8 mouse cellular contexts compared by ENCODE assay signal in the genomic region with DNA sequence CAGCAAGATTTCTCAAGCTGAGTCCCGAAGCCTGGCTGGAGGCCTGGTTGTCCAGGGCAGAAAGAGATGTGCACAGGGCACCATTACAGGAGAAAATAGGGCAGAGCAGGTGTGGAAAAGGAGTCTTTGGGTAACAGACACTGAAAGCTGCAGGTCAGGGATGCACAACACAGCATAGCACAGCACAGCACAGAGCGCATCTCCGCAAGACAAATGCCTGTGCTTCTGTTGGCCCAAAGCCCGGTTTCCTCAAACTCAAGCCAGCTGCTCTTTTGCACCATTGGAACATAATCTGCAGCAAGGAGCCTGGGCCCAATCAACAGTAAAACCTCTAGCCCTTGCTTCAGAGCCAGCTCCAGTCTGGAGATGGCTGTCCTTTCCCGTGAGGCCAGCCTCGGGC.
DNase-seq lines count a peak whose midpoint lies in the region; ATAC-seq and TF ChIP-seq lines count a peak whose summit lies in the region.

No protein-coding gene starts in this region.

- H3K4me2 ChIP-seq in embryonic facial prominence, embryonic 14.5 days (ENCODE audit: low read depth, low read length): peak overlapping the region; percentile 4; the same call in 1 of the 2 replicates

- H3K36me3 ChIP-seq in embryonic facial prominence, embryonic 14.5 days (ENCODE audit: control insufficient read depth, insufficient read depth, low read length): no peaks in the 10 kb centered on the region

- no peak overlapping the region for H3K4me3 ChIP-seq in embryonic facial prominence, embryonic 14.5 days (ENCODE audit: low read depth, low read length)
- H3K4me3 ChIP-seq in left cerebral cortex, adult 2 months: no peak overlapping the region

- no peaks in the 10 kb centered on the region for H3K27me3 ChIP-seq in embryonic facial prominence, embryonic 14.5 days (replicated peaks; ENCODE audit: control insufficient read depth, insufficient read depth, low read length)

- H3K9ac ChIP-seq in embryonic facial prominence, embryonic 14.5 days (ENCODE audit: low read depth, low read length): no peak overlapping the region

- ATAC-seq in cerebellum, adult (ENCODE audit: insufficient number of reproducible peaks, low FRiP score, low TSS enrichment): no peak
- ATAC-seq in embryonic facial prominence, embryonic 14.5 days (ENCODE audit: low read depth): peak; percentile 82

- DNase-seq in cerebellum, adult 11 months: peak; percentile 57
- peak; percentile 14 for DNase-seq in 3T3-L1 (ENCODE audit: low read depth, low spot score)
- DNase-seq in embryonic facial prominence, embryonic 14.5 days (ENCODE audit: low spot score): peak; percentile 93
- peak; percentile 55 to 62 for DNase-seq in heart, postnatal 14 days
- DNase-seq in left cerebral cortex, adult 2 months (ENCODE audit: extremely low spot score in 1 of 2, low spot score in 2 of 2): peak; percentile 49 to 57
- peak; percentile 64 for DNase-seq in right cerebral cortex, postnatal 4 days
- no peak for DNase-seq in T-cell, adult 2 months (ENCODE audit: low spot score)

- TF ChIP-seq CTCF in left cerebral cortex, adult 2 months (IDR thresholded peaks at IDR 0.05): no peak

- peak overlapping the region; percentile 75 for H3K27ac ChIP-seq in embryonic facial prominence, embryonic 14.5 days (replicated peaks; ENCODE audit: low read depth, low read length)
- H3K27ac ChIP-seq in left cerebral cortex, adult 2 months: no peak overlapping the region

- intact Hi-C loops in heart, postnatal 14 days (cut with DNase I): no loop called here
- intact Hi-C loops in left cerebral cortex, adult 2 months (cut with DNase I): loop anchor here (1.0 to 5.0 kb wide), 4 partner anchors 71 to 447 kb away; no protein-coding TSS in a partner anchor

- WGBS in embryonic facial prominence, embryonic 14.5 days: 41% methylated on average over 6 of the region's 6 CpGs

- no peaks in the 10 kb centered on the region for H3K9me3 ChIP-seq in embryonic facial prominence, embryonic 14.5 days (ENCODE audit: control insufficient read depth, low read length)

- peaks cover 17% of the 10 kb centered on the region; the same call in 1 of the 2 replicates for H3K4me1 ChIP-seq in embryonic facial prominence, embryonic 14.5 days (ENCODE audit: control insufficient read depth, insufficient read depth, low read length)
